ENCODE assay signal across 13 mouse cellular contexts in genomic region chr14:86322365-86322764, GRCm38 (mm10).
DNase-seq lines count a peak whose midpoint lies in the region; ATAC-seq and TF ChIP-seq lines count a peak whose summit lies in the region.
"Had no signal": no experiment of that assay in that cellular context is flagged by ENCODE, and none has a peak within 500 bp of the region (broad histone marks: within the 10 kb centered on the region; RNA-seq: fewer than 3 reads in every experiment).

No protein-coding gene starts in this region.

- no peaks in the 10 kb centered on the region for H3K27me3 ChIP-seq in heart, embryonic 11.5 days (ENCODE audit: control insufficient read depth, insufficient read depth, low read length)
- H3K27me3 ChIP-seq in kidney, adult 2 months (replicated peaks; ENCODE audit: control insufficient read depth, insufficient read depth, low read length), result no peaks in the 10 kb centered on the region
- H3K27me3 ChIP-seq: megakaryocyte, embryonic 14.5 days had no signal

- WGBS in heart, embryonic 11.5 days (ENCODE audit: insufficient replicate concordance), result 28% methylated on average over 7 of the region's 7 CpGs
- 12% methylated on average over 7 of the region's 7 CpGs for WGBS in kidney, adult 2 months

- no peak overlapping the region for H3K4me3 ChIP-seq in heart, embryonic 11.5 days (ENCODE audit: low read depth, low read length)
- H3K4me3 ChIP-seq in kidney, adult 2 months (ENCODE audit: insufficient read depth, low read depth, low read length), result no peak overlapping the region
- H3K4me3 ChIP-seq: megakaryocyte, embryonic 14.5 days; myocyte had no signal

- no peak for ATAC-seq in heart, embryonic 11.5 days (replicated peaks; ENCODE audit: insufficient number of reproducible peaks, low FRiP score, low TSS enrichment)
- ATAC-seq in CD4-positive, CD25-positive, alpha-beta regulatory T cell, adult 4 months, result no peak
- ATAC-seq: Patski had no signal

- no peaks in the 10 kb centered on the region for H3K36me3 ChIP-seq in heart, embryonic 11.5 days (ENCODE audit: control insufficient read depth, insufficient read depth, low read length)
- no peaks in the 10 kb centered on the region for H3K36me3 ChIP-seq in kidney, adult 2 months (ENCODE audit: control insufficient read depth, insufficient read depth, low read length)

- H3K9me3 ChIP-seq in heart, embryonic 11.5 days (replicated peaks; ENCODE audit: control insufficient read depth, low read length), result no peaks in the 10 kb centered on the region
- H3K9me3 ChIP-seq: megakaryocyte, embryonic 14.5 days had no signal

- no peak for TF ChIP-seq POLR2A in kidney, adult 2 months (IDR thresholded peaks at IDR 0.05; ENCODE audit: low read depth, low read length)

- peaks cover 2% of the 10 kb centered on the region; the same call in 1 of the 2 replicates for H3K4me1 ChIP-seq in heart, embryonic 11.5 days (ENCODE audit: control insufficient read depth, insufficient read depth, low read length)
- H3K4me1 ChIP-seq in kidney, adult 2 months (ENCODE audit: control insufficient read depth, insufficient read depth, low read length), result no peaks in the 10 kb centered on the region

- no peak for TF ChIP-seq CTCF in kidney, adult 2 months (conservative IDR thresholded peaks at IDR 0.05; ENCODE audit: insufficient read depth, insufficient read length, low read depth, low read length)

- H3K9ac ChIP-seq in heart, embryonic 11.5 days (ENCODE audit: low read depth, low read length), result no peak overlapping the region

- no peak overlapping the region for H3K27ac ChIP-seq in heart, embryonic 11.5 days (ENCODE audit: low read depth, low read length)
- peak overlapping the region; percentile 66 for H3K27ac ChIP-seq in kidney, adult 2 months (ENCODE audit: insufficient read depth, low read depth, low read length)

- H3K4me2 ChIP-seq in heart, embryonic 11.5 days, result no peak overlapping the region

- DNase-seq in heart, adult 9 months (ENCODE audit: low spot score in 2 of 2), result peak; percentile 22 to 65
- DNase-seq in adrenal gland, postnatal 25 days, result peak; percentile 3
- peak; percentile 78 for DNase-seq in kidney, adult 2 months
- peak; percentile 19 for DNase-seq in lung, postnatal 25 days (ENCODE audit: low spot score)
- no peak for DNase-seq in frontal cortex, postnatal 14 days (ENCODE audit: low spot score in 2 of 2)
- DNase-seq: cerebellum, postnatal 14 days; gastrocnemius, postnatal 10 days; liver had no signal

Comparison
In these comparisons a context has a peak if more than half of its experiments do, and no peak if none do; other contexts are left out.
1. DNase-seq: peak in heart, adult 9 months (2 of 2), adrenal gland, postnatal 25 days (single experiment), kidney, adult 2 months (single experiment) and lung, postnatal 25 days (single experiment); none in frontal cortex, postnatal 14 days (0 of 2).